Mouse (Mus musculus): ENCODE measurements around the gene Filip1. TPM values are rescaled to one million over a fixed set of nuclear protein-coding genes. Genes with fewer than 3 reads are reported as not detected.
"Not testable (repeated sequence)": the region's sequence is repeated elsewhere in the genome, so short reads cannot be mapped to it uniquely, and the experiment has no call there.

The Filip1 gene
- total RNA-seq (2014; rRNA removed) (3.1 and 4.3 TPM in 2 replicates), polyA plus RNA-seq (2015; fragmentation: Nextera tagmentation; extraction: Ambion mirVana) (2.8 and 3.6 TPM in 2 replicates)

DNA sequence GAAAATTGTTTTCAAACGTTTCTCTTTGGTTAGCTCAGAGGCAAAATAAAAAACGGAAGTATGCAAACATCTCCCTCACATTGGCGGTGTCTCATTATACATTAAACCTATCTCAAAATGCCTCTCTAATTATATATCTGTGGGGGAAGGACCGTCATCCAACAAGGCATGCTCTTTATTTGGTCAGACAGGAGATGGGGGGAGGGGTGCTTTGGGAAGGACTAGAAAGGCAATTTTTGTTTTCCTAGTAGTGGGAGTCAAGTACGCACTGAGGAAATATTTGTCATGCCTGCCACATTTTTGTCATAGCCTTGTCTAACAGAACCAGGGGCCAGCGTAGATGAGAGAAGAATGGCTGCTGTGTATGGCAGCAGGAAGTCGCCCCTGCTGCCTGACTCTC is at the start of gene Filip1:
Filip1 (minus strand) TSS at position 101 of the 400 bp plus-strand sequence.
- TF ChIP-seq CTCF (IDR thresholded peaks at IDR 0.05) = no peak
- Histone ChIP-seq H3K4me3 (ENCODE audit: low read depth, low read length) (no peak within 1 kb of the TSS), H3K9me3 (ENCODE audit: low read length) (no peaks in the 10 kb centered on the region), H3K4me2 (ENCODE audit: low read depth, low read length, poor library complexity, severe bottlenecking) (no peak within 1 kb of the TSS), H3K36me3 (ENCODE audit: insufficient read depth, low read length) (no peaks in the 10 kb centered on the region), H3K27me3 (ENCODE audit: insufficient read depth, low read length) (no peaks in the 10 kb centered on the region), H3K4me1 (ENCODE audit: insufficient read depth, low read length) (no peaks in the 10 kb centered on the region), H3K27ac (ENCODE audit: low read depth, low read length) (no peak within 1 kb of the TSS), H3K9ac (replicated peaks; ENCODE audit: low read length, poor library complexity, severe bottlenecking) (no peak within 1 kb of the TSS)
- WGBS = 74% methylated on average over 7 of the region's 7 CpGs
- DNase-seq (ENCODE audit: low spot score) (no peak), ATAC-seq (ENCODE audit: low FRiP score) (no peak)

DNA sequence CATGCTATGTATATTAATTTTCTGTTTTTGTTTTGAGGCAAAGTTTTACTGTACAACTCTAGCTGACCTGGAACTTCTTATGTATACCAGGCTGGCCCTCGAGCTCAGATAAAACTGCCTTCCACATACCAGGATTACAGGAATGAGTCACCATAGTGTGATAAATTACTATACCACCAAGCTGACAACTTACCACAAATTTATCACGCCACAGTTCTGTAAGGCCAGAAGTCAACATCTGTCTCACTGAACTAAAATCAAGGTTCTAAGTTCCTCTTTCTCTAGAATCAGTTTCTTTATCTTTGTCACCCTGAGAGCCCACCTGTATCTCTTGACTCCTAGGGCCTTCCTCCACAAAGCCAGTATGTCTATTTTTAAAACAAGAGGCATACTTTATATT is 45.0 kb upstream of the Filip1 start:
- ATAC-seq (ENCODE audit: low FRiP score) = no peak
- H3K4me3 ChIP-seq (ENCODE audit: low read depth, low read length) = no peak overlapping the region
- H3K4me1 ChIP-seq (ENCODE audit: insufficient read depth, low read length) = no peaks in the 10 kb centered on the region
- no peaks in the 10 kb centered on the region for H3K36me3 ChIP-seq (ENCODE audit: insufficient read depth, low read length)
- WGBS = 89% methylated on average over 2 of the region's 2 CpGs
- H3K4me2 ChIP-seq (ENCODE audit: low read depth, low read length, poor library complexity, severe bottlenecking) = no peak overlapping the region
- no peak overlapping the region for H3K9ac ChIP-seq (replicated peaks; ENCODE audit: low read length, poor library complexity, severe bottlenecking)
- H3K27me3 ChIP-seq (ENCODE audit: insufficient read depth, low read length) = no peaks in the 10 kb centered on the region
- H3K27ac ChIP-seq (ENCODE audit: low read depth, low read length) = no peak overlapping the region
- no peaks in the 10 kb centered on the region for H3K9me3 ChIP-seq (ENCODE audit: low read length)
- no peak for DNase-seq (ENCODE audit: low spot score)
- TF ChIP-seq CTCF (IDR thresholded peaks at IDR 0.05) = no peak

DNA sequence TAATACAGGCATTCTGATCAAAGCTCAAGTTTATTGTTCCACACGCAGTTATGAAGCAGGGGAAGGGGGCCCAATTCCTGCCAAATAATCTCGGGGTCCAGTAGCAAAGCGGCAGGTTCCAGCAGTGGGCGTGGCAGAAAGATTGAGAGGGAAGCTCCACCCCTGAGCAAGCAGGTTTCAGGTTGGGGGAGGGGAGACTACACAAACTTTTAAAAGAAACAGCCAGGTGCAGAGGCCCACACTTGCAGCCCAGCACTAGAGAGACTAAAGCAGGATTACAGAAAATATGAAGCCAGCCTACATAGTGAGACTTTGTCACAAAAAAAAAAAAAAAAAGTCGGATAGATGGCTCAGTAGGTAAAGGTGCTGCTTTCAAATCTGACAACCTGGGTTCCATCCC is 40.3 kb upstream of the Filip1 start:
- no peak for ATAC-seq (ENCODE audit: low FRiP score)
- WGBS = 84% methylated on average over 5 of the region's 5 CpGs

DNA sequence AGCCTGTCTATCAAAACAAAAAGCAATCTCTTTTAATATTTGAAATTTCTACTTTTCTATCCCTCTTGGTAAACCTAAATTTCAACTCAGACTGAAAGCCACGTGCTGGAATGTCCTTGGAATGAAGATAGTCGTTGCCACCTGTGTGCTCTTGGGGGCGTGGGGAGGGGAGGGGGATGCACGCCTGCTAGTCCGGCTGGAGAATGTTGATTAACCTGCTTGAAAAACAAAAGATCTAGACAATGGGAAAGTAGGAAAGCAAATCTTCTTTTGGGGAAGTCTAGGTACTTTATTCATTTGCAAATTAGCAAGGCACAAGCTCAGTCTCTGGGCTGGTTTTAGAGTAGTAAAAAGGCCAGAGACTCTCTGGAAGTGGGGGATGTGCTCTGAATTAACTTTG is 36.6 kb upstream of the Filip1 start:
- H3K9me3 ChIP-seq (ENCODE audit: low read length); H3K4me3 ChIP-seq (ENCODE audit: low read depth, low read length); DNase-seq (ENCODE audit: low spot score); H3K4me2 ChIP-seq (ENCODE audit: low read depth, low read length, poor library complexity, severe bottlenecking); H3K4me1 ChIP-seq (ENCODE audit: insufficient read depth, low read length); H3K27ac ChIP-seq (ENCODE audit: low read depth, low read length); H3K36me3 ChIP-seq (ENCODE audit: insufficient read depth, low read length); H3K27me3 ChIP-seq (ENCODE audit: insufficient read depth, low read length); H3K9ac ChIP-seq (replicated peaks; ENCODE audit: low read length, poor library complexity, severe bottlenecking); ATAC-seq (ENCODE audit: low FRiP score): not testable (repeated sequence)
- WGBS = 45% methylated on average over 5 of the region's 5 CpGs

More for the DNA sequence above, 40.3 kb upstream of the Filip1 start:
- H3K27me3 ChIP-seq (ENCODE audit: insufficient read depth, low read length) = no peaks in the 10 kb centered on the region
- no peak overlapping the region for H3K27ac ChIP-seq (ENCODE audit: low read depth, low read length)
- no peak overlapping the region for H3K4me2 ChIP-seq (ENCODE audit: low read depth, low read length, poor library complexity, severe bottlenecking)
- H3K9me3 ChIP-seq (ENCODE audit: low read length) = no peaks in the 10 kb centered on the region
- TF ChIP-seq CTCF (IDR thresholded peaks at IDR 0.05) = no peak
- no peaks in the 10 kb centered on the region for H3K4me1 ChIP-seq (ENCODE audit: insufficient read depth, low read length)
- no peak overlapping the region for H3K4me3 ChIP-seq (ENCODE audit: low read depth, low read length)
- DNase-seq (ENCODE audit: low spot score) = no peak
- H3K9ac ChIP-seq (replicated peaks; ENCODE audit: low read length, poor library complexity, severe bottlenecking) = no peak overlapping the region
- no peaks in the 10 kb centered on the region for H3K36me3 ChIP-seq (ENCODE audit: insufficient read depth, low read length)

DNA sequence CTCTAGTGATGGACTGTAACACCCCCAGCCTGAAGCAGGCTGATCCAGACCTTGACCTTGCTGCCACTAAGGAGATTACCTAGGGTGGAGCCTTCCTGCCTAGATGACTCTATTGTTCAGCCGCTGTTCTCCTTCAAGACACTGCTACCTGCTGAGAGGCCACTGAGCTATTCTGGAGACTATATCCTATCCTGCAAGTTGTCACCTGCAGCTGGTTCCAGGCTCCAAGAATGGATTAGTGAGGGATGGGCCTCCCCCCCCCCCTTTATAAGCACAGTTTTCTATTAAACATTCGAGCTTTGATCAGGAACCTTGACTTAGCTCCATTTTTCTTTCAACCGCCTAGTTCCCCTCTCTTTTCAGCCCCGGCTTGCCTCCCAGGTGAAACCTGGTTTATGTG is 31.6 kb upstream of the Filip1 start:
- not testable (repeated sequence) for DNase-seq (ENCODE audit: low spot score); H3K9me3 ChIP-seq (ENCODE audit: low read length); H3K4me2 ChIP-seq (ENCODE audit: low read depth, low read length, poor library complexity, severe bottlenecking); ATAC-seq (ENCODE audit: low FRiP score); H3K4me3 ChIP-seq (ENCODE audit: low read depth, low read length); H3K9ac ChIP-seq (replicated peaks; ENCODE audit: low read length, poor library complexity, severe bottlenecking); H3K27me3 ChIP-seq (ENCODE audit: insufficient read depth, low read length); H3K27ac ChIP-seq (ENCODE audit: low read depth, low read length); H3K36me3 ChIP-seq (ENCODE audit: insufficient read depth, low read length); H3K4me1 ChIP-seq (ENCODE audit: insufficient read depth, low read length)
- WGBS = 72% methylated on average over 4 of the region's 4 CpGs

DNA sequence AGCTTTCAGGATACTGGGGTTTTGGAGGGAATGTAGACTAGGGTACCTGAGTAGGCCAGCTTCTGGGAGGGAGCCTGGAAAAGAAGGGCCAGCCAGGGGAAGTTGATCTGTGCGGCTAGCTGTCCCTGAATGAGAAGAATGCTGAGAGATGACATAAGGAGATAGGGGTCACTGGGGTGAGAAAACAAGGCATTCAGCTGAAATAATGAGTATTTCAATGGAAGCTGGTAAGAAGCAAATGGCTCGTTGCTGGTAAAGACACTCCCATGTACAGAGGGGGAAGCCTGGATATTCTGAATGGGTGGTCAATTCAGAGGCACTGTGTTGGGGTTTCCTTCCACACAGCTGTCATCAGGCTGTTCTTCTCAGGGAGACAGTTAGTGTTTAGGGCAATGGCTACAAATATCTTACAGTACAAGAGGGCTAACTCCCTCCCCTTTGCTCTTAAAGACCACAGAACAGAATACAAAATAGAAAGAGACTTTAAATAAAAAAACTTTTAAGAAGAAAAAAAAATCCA is 26.7 kb upstream of the Filip1 start:
- Histone ChIP-seq H3K4me1 (ENCODE audit: insufficient read depth, low read length) (no peaks in the 10 kb centered on the region), H3K36me3 (ENCODE audit: insufficient read depth, low read length) (no peaks in the 10 kb centered on the region), H3K27ac (ENCODE audit: low read depth, low read length) (no peak overlapping the region), H3K27me3 (ENCODE audit: insufficient read depth, low read length) (no peaks in the 10 kb centered on the region), H3K4me2 (ENCODE audit: low read depth, low read length, poor library complexity, severe bottlenecking) (no peak overlapping the region), H3K9me3 (ENCODE audit: low read length) (no peaks in the 10 kb centered on the region), H3K4me3 (ENCODE audit: low read depth, low read length) (no peak overlapping the region), H3K9ac (replicated peaks; ENCODE audit: low read length, poor library complexity, severe bottlenecking) (no peak overlapping the region)
- ATAC-seq (ENCODE audit: low FRiP score) (no peak), DNase-seq (ENCODE audit: low spot score) (no peak)
- 27% methylated on average over 2 of the region's 2 CpGs for WGBS
- no peak for TF ChIP-seq CTCF (IDR thresholded peaks at IDR 0.05)

Measured in midbrain, postnatal 0 days (tissue).